Mouse (Mus musculus) brain, embryonic 18.5 days (tissue): ENCODE results near the gene Foxp1.

Experiments used
- DNase-seq: peaks from one replicate; pipeline ENCODE4 v3.0.0-alpha.2; 2012; ENCODE audit warnings: low read depth, low spot score

Foxp1 gene

GRCm38 (mm10) chr6:99026635-99027541, 495.6 kb downstream of the Foxp1 start:
- no peak for DNase-seq

- DNase-seq = no peak
These were observed 496.5 kb downstream of the Foxp1 start for GRCm38 (mm10) chr6:99026040-99026439.

- no peak for DNase-seq
These were observed 497.9 kb downstream of the Foxp1 start for GRCm38 (mm10) chr6:99024588-99024987.

GRCm38 (mm10) chr6:99020570-99021444, 501.7 kb downstream of the Foxp1 start:
- no peak for DNase-seq

GRCm38 (mm10) chr6:99019716-99020115, 502.8 kb downstream of the Foxp1 start:
- no peak for DNase-seq

GRCm38 (mm10) chr6:99019266-99019665, 503.3 kb downstream of the Foxp1 start:
- no peak for DNase-seq

- no peak for DNase-seq
These were observed 508.5 kb downstream of the Foxp1 start for GRCm38 (mm10) chr6:99013866-99014502.

- DNase-seq = no peak
These were observed 509.2 kb downstream of the Foxp1 start for GRCm38 (mm10) chr6:99013119-99013865.

- no peak for DNase-seq
These were observed 510.5 kb downstream of the Foxp1 start for GRCm38 (mm10) chr6:99011895-99012584.

GRCm38 (mm10) chr6:99009771-99010170, 512.8 kb downstream of the Foxp1 start:
- DNase-seq = no peak

- DNase-seq = no peak
These were observed 514.0 kb downstream of the Foxp1 start for GRCm38 (mm10) chr6:99008565-99008964.

- no peak for DNase-seq
These were observed 515.0 kb downstream of the Foxp1 start for GRCm38 (mm10) chr6:99007542-99007941.

- no peak for DNase-seq
These were observed 518.1 kb downstream of the Foxp1 start for GRCm38 (mm10) chr6:99004255-99004997.

- DNase-seq = no peak
These were observed 519.3 kb downstream of the Foxp1 start for GRCm38 (mm10) chr6:99003108-99003709.

GRCm38 (mm10) chr6:99001637-99002036, 520.9 kb downstream of the Foxp1 start:
- no peak for DNase-seq

GRCm38 (mm10) chr6:98998971-98999932, 523.3 kb downstream of the Foxp1 start:
- no peak for DNase-seq

- DNase-seq = no peak
These were observed 524.8 kb downstream of the Foxp1 start for GRCm38 (mm10) chr6:98997742-98998141.

- DNase-seq = no peak
These were observed 525.7 kb downstream of the Foxp1 start for GRCm38 (mm10) chr6:98996822-98997221.
